Mouse (Mus musculus): ENCODE results near the gene Hyal3.
"Not testable (repeated sequence)": the region's sequence is repeated elsewhere in the genome, so short reads cannot be mapped to it uniquely, and the experiment has no call there.

The Hyal3 gene

DNA sequence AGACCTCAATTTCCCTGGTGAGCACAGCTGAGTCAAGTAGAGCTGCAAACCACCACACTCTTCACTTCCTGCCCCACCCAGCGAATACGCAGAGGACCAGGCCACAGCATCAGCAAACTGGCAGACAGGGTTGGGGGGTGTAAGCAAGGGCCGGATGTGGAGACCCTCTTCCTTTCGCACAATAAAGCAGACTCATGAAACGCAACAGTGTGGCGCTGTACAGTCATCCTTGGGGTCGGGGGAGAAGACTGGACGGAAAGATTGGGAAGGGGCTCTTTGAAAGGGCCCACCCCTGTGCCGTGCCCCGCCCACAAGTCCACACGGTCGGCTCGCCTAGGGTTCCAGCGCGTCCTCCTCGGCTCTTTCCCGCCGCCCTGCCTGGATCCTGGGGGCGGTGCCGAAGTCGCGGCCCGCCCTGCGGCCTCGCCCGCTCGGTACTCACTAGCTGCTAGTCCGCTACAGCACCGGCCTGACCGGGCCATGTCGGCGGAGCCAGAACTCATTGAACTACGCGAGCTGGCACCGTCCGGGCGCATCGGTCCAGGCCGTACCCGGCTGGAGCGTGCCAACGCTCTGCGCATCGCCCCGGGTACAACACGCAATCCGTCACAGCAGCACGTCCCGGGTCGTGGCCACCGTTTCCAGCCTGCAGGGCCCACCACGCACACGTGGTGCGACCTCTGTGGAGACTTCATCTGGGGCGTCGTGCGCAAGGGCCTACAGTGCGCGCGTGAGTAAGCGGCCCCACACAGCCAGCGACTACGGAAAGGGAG lies 29.3 kb upstream of the Hyal3 start, which contains the start of gene Rassf1:
Rassf1 (plus strand) TSS at position 439 of the 773 bp plus-strand sequence.
- peak; percentile 41 to 52 for DNase-seq

GRCm38 (mm10) chr9:107551890-107552355 lies 28.7 kb upstream of the Hyal3 start:
- no peak for DNase-seq

GRCm38 (mm10) chr9:107552690-107553393 lies 27.8 kb upstream of the Hyal3 start:
- DNase-seq, result no peak

DNA sequence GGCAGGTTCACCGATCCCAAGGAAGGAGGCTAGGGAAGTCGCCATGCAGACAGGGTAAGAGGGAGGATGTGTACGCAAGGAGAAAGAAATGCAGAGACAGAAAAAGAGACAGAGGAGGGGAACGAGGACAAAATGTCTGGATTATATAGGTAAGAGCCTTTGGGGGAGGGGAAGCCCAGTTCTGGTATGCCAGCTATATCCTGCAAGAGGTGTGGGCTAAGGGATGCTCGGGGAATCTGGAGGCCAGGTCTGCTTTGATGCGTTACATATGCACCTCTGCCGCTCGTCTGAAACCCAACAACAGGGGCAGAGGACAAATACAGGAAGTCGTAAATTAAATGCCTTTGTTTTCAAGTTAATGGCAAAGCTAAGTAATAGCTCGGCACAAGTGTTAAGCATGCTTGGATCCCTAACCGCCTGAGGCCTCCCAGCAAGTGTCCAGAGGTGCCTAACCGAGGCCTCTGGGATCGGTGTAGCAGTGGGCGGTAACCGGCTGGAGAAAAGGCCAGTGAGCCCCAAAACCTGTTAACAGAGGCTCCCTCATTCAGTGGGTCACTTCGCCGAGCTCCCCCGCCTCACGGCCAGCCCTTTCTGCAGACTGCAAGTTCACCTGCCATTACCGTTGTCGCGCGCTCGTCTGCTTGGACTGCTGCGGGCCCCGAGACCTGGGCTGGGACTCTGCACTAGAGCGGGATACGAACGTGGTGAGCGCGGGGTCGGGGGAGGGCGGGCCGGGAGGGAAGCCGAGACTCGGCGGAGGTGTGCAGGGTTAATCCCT lies 26.9 kb upstream of the Hyal3 start:
- DNase-seq, result peak in 1 of 2 experiments; percentile 53

- DNase-seq, result peak; percentile 94
These were observed 26.2 kb upstream of the Hyal3 start for GRCm38 (mm10) chr9:107554319-107554825.

- DNase-seq, result no peak
These were observed 25.6 kb upstream of the Hyal3 start for GRCm38 (mm10) chr9:107555031-107555457.

- no peak for DNase-seq
These were observed 24.9 kb upstream of the Hyal3 start for GRCm38 (mm10) chr9:107555701-107556100.

GRCm38 (mm10) chr9:107556346-107556745 lies 24.3 kb upstream of the Hyal3 start:
- DNase-seq, result no peak

GRCm38 (mm10) chr9:107563029-107563581 lies 17.5 kb upstream of the Hyal3 start, which contains the start of gene Tusc2:
Gene Tusc2, plus strand, starts transcription at chr9:107563255.
- DNase-seq, result peak; percentile 92 to 99

DNA sequence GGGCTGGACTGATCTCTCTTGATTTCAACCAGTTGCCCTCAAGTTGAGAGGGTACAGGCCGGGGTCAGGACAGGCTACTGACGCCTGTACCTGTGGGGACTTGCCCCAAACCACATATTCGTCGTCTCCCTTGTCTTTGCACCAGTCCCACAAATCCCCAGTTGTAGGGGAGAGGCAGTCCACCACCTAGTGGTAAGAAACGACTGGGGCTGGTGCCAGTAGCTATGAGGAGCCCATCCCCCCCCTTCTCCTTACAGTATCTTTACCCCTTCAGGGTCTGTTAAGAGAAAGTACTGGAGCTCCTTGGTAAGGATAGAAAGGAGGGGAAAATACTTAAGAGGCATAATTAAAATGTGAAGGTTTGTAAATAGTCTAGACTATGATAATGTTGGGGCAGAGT lies 15.1 kb upstream of the Hyal3 start:
- DNase-seq, result not testable (repeated sequence)

DNA sequence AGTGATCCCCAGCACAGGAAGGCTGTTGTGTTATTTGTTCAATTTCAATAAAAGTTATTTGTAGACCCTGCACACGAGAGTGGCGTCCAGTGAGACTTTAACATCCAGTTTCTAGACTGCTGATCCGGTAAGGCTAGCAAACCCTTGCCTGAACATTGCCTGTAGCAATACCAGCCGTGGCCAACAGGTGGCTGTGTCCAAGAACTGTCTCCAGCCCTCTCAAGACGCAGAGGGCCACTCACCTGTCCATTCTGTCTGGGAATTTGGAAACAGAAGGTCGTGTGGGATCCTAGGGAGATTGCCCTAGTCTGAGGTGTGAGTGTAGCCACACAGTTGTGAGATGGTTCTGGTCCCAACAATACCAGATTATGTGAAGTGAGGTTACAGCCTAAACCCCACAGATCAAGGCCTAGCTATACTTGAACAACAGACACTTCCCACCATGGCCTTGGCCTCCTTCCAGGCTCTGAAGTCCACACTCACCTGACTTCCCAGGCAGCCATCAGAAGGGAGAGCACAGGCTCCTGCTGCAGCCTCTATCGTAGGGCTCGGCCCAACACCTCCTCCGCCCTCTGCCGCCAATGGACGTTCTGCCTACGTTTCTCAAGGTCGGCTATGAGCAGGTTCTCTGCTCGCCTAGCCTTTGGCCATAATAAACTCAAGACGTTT lies 14.4 kb upstream of the Hyal3 start:
- peak; percentile 82 to 83 for DNase-seq

GRCm38 (mm10) chr9:107566855-107567254 lies 13.8 kb upstream of the Hyal3 start:
- no peak for DNase-seq

DNA sequence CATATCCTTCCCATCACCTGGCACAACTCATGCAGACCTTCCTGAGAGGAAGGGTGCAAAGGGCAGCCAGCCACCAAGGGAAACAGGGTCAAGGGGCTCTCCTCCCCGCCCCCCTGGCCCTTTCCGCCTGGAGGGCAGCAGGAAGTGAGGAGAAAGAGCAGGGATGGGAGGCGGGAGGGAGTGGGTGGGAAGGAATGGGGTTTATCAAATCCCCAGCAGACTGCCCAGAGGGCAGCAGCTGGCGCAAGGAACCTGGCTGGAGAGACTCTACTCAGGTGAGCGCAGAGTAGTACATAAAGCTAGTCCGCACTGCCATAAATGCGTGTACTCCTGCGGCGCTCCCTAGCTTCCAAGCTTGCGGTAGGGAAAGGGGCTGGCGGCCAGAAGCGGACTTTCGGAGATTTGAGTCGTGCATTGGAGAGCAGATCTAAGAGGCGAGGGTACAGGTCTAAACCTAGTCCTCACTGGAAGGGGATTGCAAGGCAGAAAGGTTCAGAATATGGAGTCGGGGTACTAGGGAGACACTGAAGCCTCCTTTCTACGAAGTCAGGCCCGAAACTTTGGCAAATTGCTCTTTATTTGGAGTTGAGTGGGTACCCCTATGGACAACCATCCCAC lies 12.8 kb upstream of the Hyal3 start, which contains the start of gene Hyal2:
Hyal2 (plus strand) TSS at position 244 of the 618 bp plus-strand sequence.
- peak; percentile 19 to 23 for DNase-seq

GRCm38 (mm10) chr9:107568331-107569261 lies 12.0 kb upstream of the Hyal3 start:
- DNase-seq, result peak; percentile 80 to 82

- peak in 1 of 2 experiments; percentile 30 for DNase-seq
These were observed 11.3 kb upstream of the Hyal3 start for GRCm38 (mm10) chr9:107569270-107569669.

DNA sequence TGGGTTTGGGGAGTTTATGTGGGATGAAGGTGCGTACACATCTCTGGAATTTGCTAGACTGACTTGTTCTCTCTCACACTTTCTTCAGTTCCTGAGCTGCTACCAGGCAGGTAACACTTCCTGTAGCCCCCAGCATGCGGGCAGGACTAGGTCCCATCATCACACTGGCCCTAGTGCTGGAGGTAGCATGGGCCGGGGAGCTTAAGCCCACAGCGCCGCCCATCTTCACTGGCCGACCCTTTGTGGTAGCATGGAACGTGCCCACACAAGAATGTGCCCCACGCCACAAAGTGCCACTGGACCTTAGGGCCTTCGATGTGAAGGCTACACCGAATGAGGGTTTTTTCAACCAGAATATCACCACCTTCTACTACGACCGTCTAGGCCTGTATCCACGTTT lies 10.6 kb upstream of the Hyal3 start:
- peak in 1 of 2 experiments; percentile 29 for DNase-seq

- peak in 1 of 2 experiments; percentile 25 for DNase-seq
These were observed 9.8 kb upstream of the Hyal3 start for GRCm38 (mm10) chr9:107570845-107571244.

DNA sequence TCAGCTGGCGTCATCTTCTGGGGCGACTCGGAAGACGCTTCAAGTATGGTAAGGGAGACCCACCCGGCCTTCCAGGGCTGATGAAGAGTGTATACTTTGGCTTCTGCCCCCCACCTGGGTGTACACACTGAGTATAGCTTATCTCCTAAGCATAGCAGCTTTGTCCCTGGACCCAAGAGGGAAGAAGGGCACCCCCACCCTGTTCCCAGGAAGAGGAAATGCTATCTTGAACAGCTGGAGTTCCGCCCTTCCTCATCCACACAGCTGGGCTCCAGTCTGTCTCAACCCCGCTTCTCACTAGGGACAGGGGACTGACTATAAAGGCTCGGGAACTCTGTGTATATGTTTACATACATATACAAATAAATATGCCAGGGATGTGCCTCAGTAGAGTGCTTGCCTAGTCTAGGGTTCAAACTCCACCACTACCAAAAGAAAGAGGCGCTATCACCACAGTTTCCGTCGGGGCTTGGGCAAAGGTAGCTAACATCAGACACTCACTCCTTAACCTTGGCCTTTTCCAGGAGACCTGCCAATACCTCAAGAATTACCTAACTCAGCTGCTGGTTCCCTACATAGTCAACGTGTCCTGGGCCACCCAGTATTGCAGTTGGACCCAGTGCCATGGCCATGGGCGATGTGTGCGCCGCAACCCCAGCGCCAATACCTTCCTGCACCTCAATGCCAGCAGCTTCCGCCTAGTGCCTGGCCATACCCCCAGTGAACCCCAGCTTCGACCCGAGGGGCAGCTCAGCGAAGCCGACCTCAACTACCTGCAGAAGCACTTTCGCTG lies 8.9 kb upstream of the Hyal3 start:
- no peak for DNase-seq

DNA sequence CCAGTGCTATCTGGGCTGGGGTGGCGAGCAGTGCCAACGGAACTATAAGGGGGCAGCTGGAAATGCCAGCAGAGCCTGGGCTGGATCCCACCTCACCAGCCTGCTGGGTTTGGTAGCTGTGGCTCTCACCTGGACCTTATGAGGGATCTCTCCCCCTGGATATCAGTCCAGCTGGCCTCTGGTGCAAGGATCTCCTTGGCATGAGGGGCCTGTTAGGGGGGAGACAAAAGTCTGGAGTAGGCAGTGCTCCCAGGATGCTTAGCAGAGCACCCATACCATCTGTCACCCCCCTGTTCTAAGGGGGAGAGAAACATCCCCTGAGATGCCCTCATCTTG lies 8.3 kb upstream of the Hyal3 start:
- no peak for DNase-seq

All from cerebellum, adult 18-20 months (tissue).